Mouse (Mus musculus) C2C12 (cell line): ENCODE results near the gene Usp34. TPM values are rescaled to one million over a fixed set of nuclear protein-coding genes. Genes with fewer than 3 reads are reported as not detected.
A peak's percentile ranks its signal among the peaks of the same experiment; 100 is the strongest.

ENCODE experiments used
- H3K27me3 ChIP-seq: one replicate; pipeline ENCODE4 v1.6.1; 2011; ENCODE audit not compliant: control insufficient read depth, insufficient read depth, insufficient read length
- H3K36me3 ChIP-seq: one replicate; pipeline ENCODE4 v1.6.1; 2011; ENCODE audit not compliant: control insufficient read depth, insufficient read depth
- H3K4me3 ChIP-seq: one replicate; pipeline ENCODE4 v1.5.1; 2011; ENCODE audit warnings: mild to moderate bottlenecking, control low read depth; ENCODE audit not compliant: poor library complexity, insufficient read depth, severe bottlenecking
- H3K79me2 ChIP-seq: one replicate; pipeline ENCODE4 v1.6.1; 2011; ENCODE audit not compliant: control insufficient read depth, insufficient read depth
- H3K79me3 ChIP-seq: one replicate; pipeline ENCODE4 v1.6.1; 2011; ENCODE audit warnings: low read depth, control low read depth
- H3ac ChIP-seq: one replicate; pipeline ENCODE3; 2011; ENCODE audit warnings: low read depth; ENCODE audit not compliant: control insufficient read depth, insufficient read length
- CEBPB ChIP-seq: IDR thresholded peaks from one replicate; pipeline ENCODE4 v1.6.1; 2011; ENCODE audit warnings: low read depth, mild to moderate bottlenecking, control low read depth, moderate library complexity
- CTCF ChIP-seq: IDR thresholded peaks from one replicate; pipeline ENCODE4 v1.5.1; 2011; ENCODE audit not compliant: control insufficient read depth, insufficient read depth, insufficient read length
- FOSL1 ChIP-seq: IDR thresholded peaks from one replicate; pipeline ENCODE4 v1.8.0; 2011; ENCODE audit warnings: mild to moderate bottlenecking, low read length; ENCODE audit not compliant: poor library complexity, insufficient read depth, severe bottlenecking
- MAX ChIP-seq: IDR thresholded peaks from one replicate; pipeline ENCODE4 v1.6.1; 2011; ENCODE audit warnings: mild to moderate bottlenecking, control low read depth
- MYOD1 ChIP-seq: IDR thresholded peaks from one replicate; pipeline ENCODE4 v1.6.1; 2011; ENCODE audit warnings: low read depth; ENCODE audit not compliant: control insufficient read depth, insufficient read length
- MYOG ChIP-seq: IDR thresholded peaks from one replicate; pipeline ENCODE4 v1.6.1; 2011; ENCODE audit not compliant: control insufficient read depth, insufficient read length; ENCODE audit errors: extremely low read depth
- USF1 ChIP-seq: IDR thresholded peaks from one replicate; pipeline ENCODE4 v1.6.1; 2011; ENCODE audit warnings: low read depth, mild to moderate bottlenecking, control low read depth, moderate library complexity
- microRNA-seq: library from miRNA; unstranded; fragments of <30 nt; microRNA quantifications from one replicate; pipeline ENCODE4, GENCODE M21; 2019; ENCODE audit warnings: borderline microRNAs expressed
- polyA plus RNA-seq: library from polyadenylated mRNA; unstranded; fragments of >200 nt; fragmentation: generic; extraction: Trizol; gene quantifications from one replicate; pipeline ENCODE4 v1.2.1, GENCODE M21; 2012; ENCODE audit warnings: missing spikeins

Gene Usp34
- polyA plus RNA-seq, 1 experiment, result 8.4 TPM

DNA sequence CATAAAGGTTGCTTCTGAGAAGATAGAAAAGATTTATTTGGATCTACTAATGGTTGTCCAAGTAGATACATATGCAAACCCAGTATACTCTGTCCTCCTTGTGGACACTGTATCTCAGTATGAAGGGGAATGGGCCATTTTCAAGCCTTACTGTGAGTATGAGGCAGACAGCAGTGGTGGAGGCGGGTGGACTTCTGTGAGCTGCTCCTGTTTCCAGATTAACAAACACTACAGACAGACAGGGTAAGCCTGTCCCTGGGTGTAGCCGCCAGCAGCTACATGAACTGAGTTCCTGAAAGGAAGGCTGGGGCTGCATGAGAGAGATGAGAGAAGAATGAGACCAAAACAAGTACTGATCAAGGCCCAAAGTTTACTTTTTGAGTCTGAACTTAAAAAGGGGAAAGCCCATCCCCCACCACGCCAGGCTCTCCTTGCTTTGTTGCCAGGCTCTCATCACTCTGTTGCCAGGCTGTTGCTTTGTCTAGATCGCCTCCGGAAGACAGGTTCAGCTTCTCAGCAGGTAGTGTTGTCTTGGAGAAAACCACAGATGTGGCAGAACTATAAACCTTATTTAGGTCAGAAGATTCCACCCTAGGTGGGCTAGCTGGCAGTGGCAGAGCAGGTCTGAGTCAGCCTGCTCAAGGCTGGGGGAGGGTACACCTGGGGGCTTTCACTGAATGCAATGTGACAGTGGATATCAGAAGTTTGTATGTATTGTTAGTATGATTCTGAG is 213.9 kb downstream of the Usp34 start, which contains the start of gene 1700093K21Rik:
1700093K21Rik (minus strand) TSS at position 683 of the 733 bp plus-strand sequence.
- no peaks in the 10 kb centered on the region for H3K79me3 ChIP-seq
- no peak for TF ChIP-seq CTCF
- no peak for TF ChIP-seq MYOG
- TF ChIP-seq MAX, result no peak
- TF ChIP-seq USF1, result no peak
- no peak for TF ChIP-seq CEBPB
- TF ChIP-seq FOSL1, result no peak
- TF ChIP-seq MYOD1, result no peak
- H3ac ChIP-seq, result peak within 1 kb of the TSS; percentile 64
- H3K79me2 ChIP-seq, result peaks cover 12% of the 10 kb centered on the region
- no peaks in the 10 kb centered on the region for H3K36me3 ChIP-seq
- no peak within 1 kb of the TSS for H3K4me3 ChIP-seq
- no peaks in the 10 kb centered on the region for H3K27me3 ChIP-seq

DNA sequence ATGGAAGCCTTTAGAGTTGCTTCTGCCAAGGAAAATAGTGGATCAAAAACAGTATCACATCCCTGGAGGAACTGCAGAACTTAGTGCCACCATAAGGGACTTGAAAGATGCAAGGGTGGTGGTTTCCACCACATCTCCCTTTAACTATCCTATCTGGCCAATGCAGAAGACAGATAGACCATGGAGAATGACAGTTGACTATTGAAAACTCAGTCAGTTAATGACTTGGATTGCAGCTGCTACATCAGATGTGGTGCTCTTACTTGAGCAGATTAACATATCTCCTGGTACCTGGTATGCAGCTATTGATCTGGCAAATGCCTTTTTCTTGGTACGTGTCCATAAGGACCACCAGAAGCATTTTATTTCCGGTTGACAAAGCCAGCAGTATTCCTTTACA is 230.8 kb downstream of the Usp34 start:
- no peaks in the 10 kb centered on the region for H3K79me2 ChIP-seq
- no peak overlapping the region for H3K4me3 ChIP-seq
- no peaks in the 10 kb centered on the region for H3K27me3 ChIP-seq
- H3ac ChIP-seq, result no peak overlapping the region
- no peaks in the 10 kb centered on the region for H3K79me3 ChIP-seq
- no peaks in the 10 kb centered on the region for H3K36me3 ChIP-seq
- TF ChIP-seq CTCF, result no peak

Small RNAs within 50 kb of the gene (microRNA-seq; reads per million reads assigned to microRNA genes)
- gene Gm47279, result not detected

Other genes starting within 250 kb of the Usp34 start
- gene Xpo1, start 50.9 kb upstream of the Usp34 start, polyA plus RNA-seq, result 32.9 TPM
- gene Ahsa2, start 191.1 kb downstream of the Usp34 start, polyA plus RNA-seq, result 52.8 TPM
- 1.9 TPM for gene 1700093K21Rik, start 214.3 kb downstream of the Usp34 start, polyA plus RNA-seq